Mouse (Mus musculus) spleen, adult 12 weeks (tissue): ENCODE results near the gene St3gal4.

Experiments
- DNase-seq: peaks from one replicate; pipeline ENCODE4 v3.0.0; 2022; ENCODE audit warnings: low spot score

Gene St3gal4

GRCm38 (mm10) chr9:35105884-35106880 lies 12.9 kb downstream of the St3gal4 start:
- no peak for DNase-seq

GRCm38 (mm10) chr9:35105438-35105837 lies 13.6 kb downstream of the St3gal4 start:
- DNase-seq, result no peak

- DNase-seq, result no peak
Observed at GRCm38 (mm10) chr9:35104711-35105110, 14.4 kb downstream of the St3gal4 start.

GRCm38 (mm10) chr9:35098762-35099161 lies 20.3 kb downstream of the St3gal4 start:
- DNase-seq, result no peak

GRCm38 (mm10) chr9:35097901-35098300 lies 21.2 kb downstream of the St3gal4 start:
- no peak for DNase-seq

GRCm38 (mm10) chr9:35095726-35096125 lies 23.3 kb downstream of the St3gal4 start:
- no peak for DNase-seq

GRCm38 (mm10) chr9:35093350-35093749 lies 25.7 kb downstream of the St3gal4 start:
- DNase-seq, result no peak

- no peak for DNase-seq
Observed at GRCm38 (mm10) chr9:35092904-35093303, 26.2 kb downstream of the St3gal4 start.

GRCm38 (mm10) chr9:35061446-35061845 lies 57.6 kb downstream of the St3gal4 start:
- DNase-seq, result no peak

- DNase-seq, result no peak
Observed at GRCm38 (mm10) chr9:35059881-35060280, 59.2 kb downstream of the St3gal4 start.

GRCm38 (mm10) chr9:35058596-35059354 lies 60.3 kb downstream of the St3gal4 start:
- DNase-seq, result no peak

- DNase-seq, result no peak
Observed at GRCm38 (mm10) chr9:35058186-35058585, 60.9 kb downstream of the St3gal4 start.

GRCm38 (mm10) chr9:35057631-35058030 lies 61.4 kb downstream of the St3gal4 start:
- DNase-seq, result no peak

- DNase-seq, result no peak
Observed at GRCm38 (mm10) chr9:35056611-35057010, 62.5 kb downstream of the St3gal4 start.

GRCm38 (mm10) chr9:35055528-35056330 lies 63.3 kb downstream of the St3gal4 start:
- DNase-seq, result no peak

- DNase-seq, result no peak
Observed at GRCm38 (mm10) chr9:35053669-35054068, 65.4 kb downstream of the St3gal4 start.

GRCm38 (mm10) chr9:35053081-35053480 lies 66.0 kb downstream of the St3gal4 start:
- DNase-seq, result no peak

GRCm38 (mm10) chr9:35052671-35053070 lies 66.4 kb downstream of the St3gal4 start:
- DNase-seq, result no peak

GRCm38 (mm10) chr9:35051666-35052065 lies 67.4 kb downstream of the St3gal4 start:
- DNase-seq, result no peak

- DNase-seq, result no peak
Observed at GRCm38 (mm10) chr9:35050701-35051454, 68.2 kb downstream of the St3gal4 start.

- no peak for DNase-seq
Observed at GRCm38 (mm10) chr9:35049891-35050527, 69.1 kb downstream of the St3gal4 start.
